Mouse (Mus musculus) embryonic fibroblast, embryonic 13.5 days (primary cell): ENCODE measurements around the gene Capn5.
A peak's percentile ranks its signal among the peaks of the same experiment; 100 is the strongest.

Source experiments
- CTCF ChIP-seq: IDR thresholded peaks from 2 replicates; pipeline ENCODE4 v1.5.1; 2011; ENCODE audit warnings: mild to moderate bottlenecking, control low read depth, low read length, moderate library complexity, borderline replicate concordance; ENCODE audit not compliant: insufficient read depth
- POLR2A ChIP-seq: IDR thresholded peaks from 2 replicates; pipeline ENCODE4 v1.6.1; 2011; ENCODE audit warnings: low read depth, mild to moderate bottlenecking, control low read depth, low read length, moderate library complexity

DNA sequence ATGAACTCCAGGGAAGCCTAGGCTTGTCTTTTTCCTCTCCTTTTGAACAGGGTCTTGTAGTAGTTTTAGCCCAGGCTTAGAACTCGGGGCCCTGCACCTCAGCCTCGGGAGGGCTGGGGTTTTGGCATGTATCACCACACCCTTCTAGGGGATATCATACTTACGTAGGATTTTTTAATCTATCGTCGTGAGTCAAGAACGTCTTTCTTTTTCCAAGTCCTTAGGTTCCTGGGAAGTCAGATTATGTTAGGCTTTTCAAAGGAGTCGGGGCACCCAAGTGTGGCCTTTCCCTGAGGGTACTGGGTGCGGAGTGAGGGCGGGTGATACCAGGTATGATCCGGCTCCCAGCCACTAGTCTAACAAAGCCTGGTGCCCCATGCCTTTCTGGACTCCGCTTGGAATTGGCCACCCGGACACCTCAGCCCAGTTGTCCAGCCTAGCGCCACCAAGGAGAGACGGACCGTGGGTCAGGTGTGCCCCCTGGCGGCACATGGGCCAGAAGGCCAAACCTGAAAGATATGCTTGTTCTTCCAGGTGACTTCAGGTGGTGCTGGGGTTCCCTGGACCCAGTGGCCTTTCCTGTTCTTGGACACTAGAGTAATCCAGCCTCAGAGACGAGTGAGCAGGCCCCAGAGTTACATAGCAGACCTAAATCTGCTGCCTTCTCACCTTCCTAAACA is 13.6 kb upstream of the Capn5 start:
- TF ChIP-seq CTCF: peak; percentile 81
- no peak for TF ChIP-seq POLR2A
